Comparison of ENCODE assay signal across 8 mouse cellular contexts in genomic region chr17:24628646-24629045, GRCm38 (mm10). TPM values are rescaled to one million over a fixed set of nuclear protein-coding genes. Genes with fewer than 3 reads are reported as not detected.
DNase-seq lines count a peak whose midpoint lies in the region; ATAC-seq and TF ChIP-seq lines count a peak whose summit lies in the region.

No protein-coding gene starts in this region.

- H3K36me3 ChIP-seq in embryonic facial prominence, embryonic 10.5 days (replicated peaks), result peaks cover 73% of the 10 kb centered on the region
- peaks cover 29% of the 10 kb centered on the region for H3K36me3 ChIP-seq in kidney, postnatal 0 days (ENCODE audit: insufficient read depth, low read length)
- peaks cover 63% of the 10 kb centered on the region for H3K36me3 ChIP-seq in liver, embryonic 13.5 days

- H3K4me2 ChIP-seq in kidney, postnatal 0 days (ENCODE audit: low read length), result no peak overlapping the region
- H3K4me2 ChIP-seq in liver, embryonic 13.5 days, result no peak overlapping the region

- H3K9me3 ChIP-seq in embryonic facial prominence, embryonic 10.5 days, result no peaks in the 10 kb centered on the region
- H3K9me3 ChIP-seq in kidney, postnatal 0 days (replicated peaks; ENCODE audit: low read length), result no peaks in the 10 kb centered on the region
- H3K9me3 ChIP-seq in liver, embryonic 13.5 days (replicated peaks), result no peaks in the 10 kb centered on the region

- no peak overlapping the region for H3K4me3 ChIP-seq in embryonic facial prominence, embryonic 10.5 days
- no peak overlapping the region for H3K4me3 ChIP-seq in kidney, postnatal 0 days (replicated peaks; ENCODE audit: low read depth, low read length)
- H3K4me3 ChIP-seq in liver, embryonic 13.5 days (replicated peaks), result no peak overlapping the region

- peak; percentile 90 for TF ChIP-seq CTCF in kidney, postnatal 0 days (IDR thresholded peaks at IDR 0.05; ENCODE audit: low read depth)

- no peak for ATAC-seq in cerebellum, adult (ENCODE audit: insufficient number of reproducible peaks, low FRiP score, low TSS enrichment)
- no peak for ATAC-seq in kidney, postnatal 0 days (replicated peaks; ENCODE audit: low FRiP score, low read depth)
- ATAC-seq in liver, embryonic 13.5 days (ENCODE audit: low read depth), result 0 out of 2 replicates have a peak, but pooled peaks have one; percentile 7

- WGBS in embryonic facial prominence, embryonic 10.5 days, result 52% methylated on average over 5 of the region's 5 CpGs
- 53% methylated on average over 5 of the region's 5 CpGs for WGBS in kidney, postnatal 0 days
- WGBS in liver, embryonic 13.5 days (ENCODE audit: insufficient replicate concordance), result 16% methylated on average over 5 of the region's 5 CpGs

- H3K27me3 ChIP-seq in embryonic facial prominence, embryonic 10.5 days (replicated peaks; ENCODE audit: low read depth, poor library complexity, severe bottlenecking), result no peaks in the 10 kb centered on the region
- H3K27me3 ChIP-seq in kidney, postnatal 0 days (ENCODE audit: insufficient read depth, low read length), result no peaks in the 10 kb centered on the region
- H3K27me3 ChIP-seq in liver, embryonic 13.5 days, result no peaks in the 10 kb centered on the region

- peaks cover 22% of the 10 kb centered on the region for H3K4me1 ChIP-seq in embryonic facial prominence, embryonic 10.5 days
- H3K4me1 ChIP-seq in kidney, postnatal 0 days (replicated peaks; ENCODE audit: insufficient read depth, low read length), result peaks cover 12% of the 10 kb centered on the region
- peaks cover 26% of the 10 kb centered on the region for H3K4me1 ChIP-seq in liver, embryonic 13.5 days (replicated peaks)

- peak; percentile 81 for DNase-seq in cerebellum, adult 11 months
- peak; percentile 70 for DNase-seq in A20 (ENCODE audit: low read depth, low spot score)
- DNase-seq in adrenal gland, postnatal 14 days, result peak; percentile 83
- DNase-seq in embryonic facial prominence, embryonic 10.5 days (ENCODE audit: low spot score), result peak; percentile 81
- peak; percentile 76 for DNase-seq in kidney, postnatal 0 days (ENCODE audit: low spot score)
- peak; percentile 75 for DNase-seq in liver, embryonic 13.5 days
- peak; percentile 72 to 82 for DNase-seq in right cerebral cortex, adult 2 months (ENCODE audit: low spot score in 2 of 2)

- no peak overlapping the region for H3K9ac ChIP-seq in kidney, postnatal 0 days (ENCODE audit: low read depth, low read length)
- H3K9ac ChIP-seq in liver, embryonic 13.5 days, result no peak overlapping the region

- no peak overlapping the region for H3K27ac ChIP-seq in embryonic facial prominence, embryonic 10.5 days (replicated peaks)
- no peak overlapping the region for H3K27ac ChIP-seq in kidney, postnatal 0 days
- H3K27ac ChIP-seq in liver, embryonic 13.5 days, result no peak overlapping the region

RNA-seq across cellular contexts. Expression of gene Tsc2, which starts 3.8 kb away (rescaled TPM):
- 100 and 110 TPM in 2 replicates for total RNA-seq in adrenal gland, postnatal 14 days (2021)
- polyA plus RNA-seq in embryonic facial prominence, embryonic 10.5 days (2016; fragmentation: Nextera tagmentation; extraction: Ambion mirVana), result 70.2 and 70.4 TPM in 2 replicates
- 36.4 and 42.4 TPM in 2 replicates for polyA plus RNA-seq in kidney, postnatal 0 days (2015; fragmentation: Nextera tagmentation; extraction: Ambion mirVana)
- polyA plus RNA-seq in liver, embryonic 13.5 days (2015; fragmentation: Nextera tagmentation; extraction: Ambion mirVana), result 18.6 and 22.4 TPM in 2 replicates

RNA-seq across cellular contexts. Expression of gene Nthl1, which starts 3.8 kb away (rescaled TPM):
- 7.2 and 7.7 TPM in 2 replicates for total RNA-seq in adrenal gland, postnatal 14 days (2021)
- 22.4 and 27.3 TPM in 2 replicates for polyA plus RNA-seq in embryonic facial prominence, embryonic 10.5 days (2016; fragmentation: Nextera tagmentation; extraction: Ambion mirVana)
- polyA plus RNA-seq in kidney, postnatal 0 days (2015; fragmentation: Nextera tagmentation; extraction: Ambion mirVana), result 13.4 and 14.9 TPM in 2 replicates
- 8.4 and 9.2 TPM in 2 replicates for polyA plus RNA-seq in liver, embryonic 13.5 days (2015; fragmentation: Nextera tagmentation; extraction: Ambion mirVana)

RNA-seq across cellular contexts. Expression of gene Slc9a3r2, which starts 21.5 kb away (rescaled TPM):
- 90.2 and 99.1 TPM in 2 replicates for total RNA-seq in adrenal gland, postnatal 14 days (2021)
- polyA plus RNA-seq in embryonic facial prominence, embryonic 10.5 days (2016; fragmentation: Nextera tagmentation; extraction: Ambion mirVana), result 31.7 and 37.3 TPM in 2 replicates
- 141 and 145 TPM in 2 replicates for polyA plus RNA-seq in kidney, postnatal 0 days (2015; fragmentation: Nextera tagmentation; extraction: Ambion mirVana)
- 9.8 and 10.2 TPM in 2 replicates for polyA plus RNA-seq in liver, embryonic 13.5 days (2015; fragmentation: Nextera tagmentation; extraction: Ambion mirVana)

RNA-seq across cellular contexts. Expression of gene Npw, which starts 29.6 kb away (rescaled TPM):
- not detected in 2 replicates for total RNA-seq in adrenal gland, postnatal 14 days (2021)
- polyA plus RNA-seq in embryonic facial prominence, embryonic 10.5 days (2016; fragmentation: Nextera tagmentation; extraction: Ambion mirVana), result not detected in 2 replicates
- 0.32 and 0.38 TPM in 2 replicates for polyA plus RNA-seq in kidney, postnatal 0 days (2015; fragmentation: Nextera tagmentation; extraction: Ambion mirVana)
- polyA plus RNA-seq in liver, embryonic 13.5 days (2015; fragmentation: Nextera tagmentation; extraction: Ambion mirVana), result 0.24 and 0.28 TPM in 2 replicates

RNA-seq across cellular contexts. Expression of gene Zfp598, which starts 40.8 kb away (rescaled TPM):
- 44.5 and 47.4 TPM in 2 replicates for total RNA-seq in adrenal gland, postnatal 14 days (2021)
- polyA plus RNA-seq in embryonic facial prominence, embryonic 10.5 days (2016; fragmentation: Nextera tagmentation; extraction: Ambion mirVana), result 29.0 and 30.4 TPM in 2 replicates
- 17.5 and 18.1 TPM in 2 replicates for polyA plus RNA-seq in kidney, postnatal 0 days (2015; fragmentation: Nextera tagmentation; extraction: Ambion mirVana)
- 9.5 and 13.1 TPM in 2 replicates for polyA plus RNA-seq in liver, embryonic 13.5 days (2015; fragmentation: Nextera tagmentation; extraction: Ambion mirVana)
